Mouse (Mus musculus) hindlimb bud, embryonic 11.5 days (tissue): Measurements from ENCODE around the gene Doc2g.

ENCODE experiments used
- DNase-seq: peaks from one replicate; pipeline ENCODE4 v3.0.0-alpha.2; 2012; ENCODE audit warnings: low read depth, low spot score; ENCODE audit errors: extremely low spot score

Doc2g gene

DNA sequence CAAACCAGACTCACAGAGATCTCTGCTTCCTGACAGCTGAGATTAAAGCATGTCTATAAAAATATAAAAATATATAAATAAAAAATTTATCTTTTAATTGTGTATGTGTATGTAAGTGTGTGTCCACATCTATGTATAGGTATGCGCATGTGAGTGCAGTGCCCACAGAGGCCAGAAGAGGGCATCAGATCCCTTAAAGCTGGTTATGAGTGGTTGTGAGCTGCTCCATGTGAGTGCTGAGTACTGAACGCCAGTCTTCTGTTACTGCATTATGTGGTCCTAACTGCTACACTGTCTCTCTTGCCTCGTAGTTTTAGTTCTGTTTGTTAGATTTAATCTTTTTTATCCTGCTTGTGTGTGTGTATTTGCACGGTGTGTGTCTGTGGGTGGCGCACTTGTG is 47.9 kb downstream of the Doc2g start:
- DNase-seq = no peak

DNA sequence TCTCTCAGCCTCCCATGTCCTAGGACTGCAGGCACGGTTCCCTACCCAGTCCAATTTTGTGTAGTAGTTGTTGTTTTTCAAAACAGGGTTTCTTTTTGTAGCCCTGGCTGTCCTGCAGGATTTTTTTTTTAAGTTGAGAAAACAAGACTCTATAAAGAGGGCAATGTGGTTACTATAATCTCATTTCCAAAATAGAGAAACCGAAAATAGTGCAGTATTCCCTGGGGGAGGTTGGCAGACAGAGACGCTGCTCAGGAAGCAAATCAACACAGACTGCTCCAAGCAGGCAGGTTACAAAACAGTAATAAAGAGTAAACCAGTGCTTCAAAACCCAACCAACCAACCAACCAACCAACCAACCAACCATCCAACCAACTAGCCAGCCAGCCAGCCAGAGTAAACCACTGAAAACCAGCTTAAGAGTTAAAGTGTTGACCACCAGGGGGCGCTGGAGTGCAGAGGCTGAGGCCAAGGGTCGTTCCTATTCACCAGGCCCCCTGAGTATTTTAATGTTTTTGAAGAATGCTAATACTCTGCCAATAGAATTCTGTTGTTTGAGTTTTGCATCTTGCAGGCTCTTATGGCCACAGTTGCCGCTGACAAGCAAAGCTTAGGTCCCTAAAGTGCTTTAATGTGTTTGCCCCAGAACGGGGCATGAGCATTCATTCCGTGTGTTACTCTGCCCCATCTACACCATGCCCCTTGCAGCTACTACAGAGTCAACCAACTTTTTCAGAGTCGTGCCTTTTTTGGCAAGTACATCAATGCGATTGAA is 48.8 kb downstream of the Doc2g start:
- no peak for DNase-seq

DNA sequence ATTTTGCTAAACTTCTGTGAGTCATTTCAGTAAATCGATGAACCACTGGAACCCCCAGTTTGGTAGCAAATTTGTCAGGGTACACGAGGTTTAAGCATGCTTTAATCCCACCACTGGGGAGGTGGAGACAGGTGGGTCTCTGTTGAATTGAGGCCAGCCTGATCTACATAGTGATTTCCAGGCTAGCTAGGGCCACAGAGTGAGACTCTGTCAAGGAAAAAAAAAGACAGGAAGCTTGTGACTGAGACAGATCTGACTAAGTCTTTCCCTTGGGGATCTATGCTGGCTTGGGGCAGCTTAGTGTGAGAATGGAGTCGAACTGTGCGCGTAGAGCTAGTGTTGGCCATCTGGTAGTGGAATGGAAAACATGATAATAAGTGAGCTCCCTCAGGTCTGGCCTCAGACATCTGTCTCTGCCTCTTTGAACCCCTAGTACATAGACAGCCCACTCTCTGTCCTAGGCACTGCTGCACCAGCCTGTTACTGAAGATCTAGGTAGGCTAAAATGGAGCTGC is 49.5 kb downstream of the Doc2g start:
- no peak for DNase-seq

DNA sequence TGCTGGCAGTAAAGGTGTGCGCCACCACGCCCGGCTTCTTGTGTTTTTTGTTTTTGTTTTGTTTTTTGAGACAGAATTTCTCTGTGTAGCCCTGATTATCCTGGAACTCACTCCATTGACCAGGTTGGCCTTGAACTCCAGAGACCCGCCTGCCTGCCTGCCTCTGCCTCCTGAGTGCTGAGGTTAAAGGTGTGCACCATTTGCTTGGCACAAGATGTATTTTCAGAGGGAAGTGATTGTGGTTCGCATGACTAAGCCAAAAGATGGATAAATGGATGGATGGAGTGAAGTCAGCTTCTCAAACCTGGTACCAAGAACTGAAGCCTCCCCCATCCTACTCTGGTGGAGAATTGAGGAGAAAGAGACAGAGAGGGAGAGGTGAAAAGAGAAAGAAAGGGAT is 51.5 kb downstream of the Doc2g start:
- no peak for DNase-seq

DNA sequence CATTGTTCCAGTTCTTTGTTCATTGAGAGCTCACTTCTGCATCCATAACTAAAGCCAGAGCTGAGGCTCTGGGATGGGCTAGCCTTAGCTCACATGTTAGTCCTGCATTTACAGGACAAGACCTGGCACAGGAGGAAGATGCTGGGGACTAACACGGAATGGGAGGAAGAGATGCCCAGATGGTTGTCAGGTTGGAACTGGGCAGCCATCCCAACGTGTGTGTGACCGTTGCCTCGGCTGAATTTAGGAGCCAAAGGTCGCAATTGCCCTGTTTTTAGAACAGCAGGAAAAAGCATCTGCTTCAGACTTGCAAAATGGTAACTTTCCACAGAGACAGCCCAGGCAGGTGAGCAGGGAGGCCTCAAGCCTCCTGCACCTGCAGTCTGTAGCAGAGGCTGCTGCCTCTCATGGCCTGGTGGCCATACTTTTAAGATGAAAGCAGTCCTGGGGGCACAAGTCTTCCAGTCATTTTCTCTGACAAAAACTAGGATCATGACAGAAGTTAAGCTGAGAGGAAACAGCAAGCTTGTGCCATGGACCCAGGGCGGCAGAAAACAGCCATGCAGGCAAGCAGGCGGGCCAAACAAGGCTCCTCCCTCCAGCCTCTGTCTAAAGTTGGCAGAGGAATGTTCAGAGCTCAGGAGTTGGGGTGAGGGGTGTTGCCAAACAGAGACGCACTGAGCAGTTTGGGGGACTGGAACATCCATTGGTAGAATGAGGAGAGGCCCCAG is 52.3 kb downstream of the Doc2g start:
- DNase-seq = no peak

DNA sequence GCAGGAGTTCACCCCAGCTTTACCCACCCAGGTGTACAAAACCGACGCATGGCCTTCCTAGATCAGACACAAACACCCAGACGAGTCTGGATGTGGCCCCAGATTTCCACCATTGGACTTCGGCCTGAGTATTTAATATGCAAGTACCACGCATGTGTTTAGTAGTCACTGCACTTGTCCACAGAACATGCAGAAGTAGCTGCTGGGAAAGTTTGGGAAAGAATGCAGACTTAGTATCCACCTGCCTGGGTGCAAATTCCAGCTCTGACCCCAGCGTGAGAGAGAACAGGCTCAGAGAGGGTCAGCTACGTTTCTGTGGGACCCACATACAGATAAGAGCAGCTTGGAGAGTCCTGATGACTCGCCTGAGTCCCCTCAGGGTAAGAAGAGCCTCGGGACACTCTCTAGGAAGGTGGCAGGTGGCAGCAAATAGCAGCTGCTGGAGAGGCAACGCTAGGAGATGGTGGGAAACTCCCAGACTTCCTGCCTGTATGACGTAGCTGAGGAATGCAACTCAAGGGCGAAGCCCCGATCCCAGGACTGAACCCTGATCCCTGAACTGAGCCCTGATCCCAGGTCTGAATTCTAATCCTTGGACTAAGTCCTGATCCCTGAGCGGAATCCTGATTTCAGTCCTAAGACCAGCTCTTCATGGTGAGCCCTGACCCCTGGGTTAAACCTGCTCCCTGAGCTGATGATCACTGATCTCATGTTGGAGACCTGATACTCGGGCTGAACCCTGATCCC is 53.0 kb downstream of the Doc2g start:
- no peak for DNase-seq
